Mouse (Mus musculus) CD4-positive, CD25-positive, alpha-beta regulatory T cell, adult 2 months (primary cell): ENCODE results near the gene Lbx2.

Experiments used
- DNase-seq: peaks from one replicate; pipeline ENCODE4 v3.0.0-alpha.2; 2012; ENCODE audit warnings: low read depth, low spot score

Lbx2 gene

DNA sequence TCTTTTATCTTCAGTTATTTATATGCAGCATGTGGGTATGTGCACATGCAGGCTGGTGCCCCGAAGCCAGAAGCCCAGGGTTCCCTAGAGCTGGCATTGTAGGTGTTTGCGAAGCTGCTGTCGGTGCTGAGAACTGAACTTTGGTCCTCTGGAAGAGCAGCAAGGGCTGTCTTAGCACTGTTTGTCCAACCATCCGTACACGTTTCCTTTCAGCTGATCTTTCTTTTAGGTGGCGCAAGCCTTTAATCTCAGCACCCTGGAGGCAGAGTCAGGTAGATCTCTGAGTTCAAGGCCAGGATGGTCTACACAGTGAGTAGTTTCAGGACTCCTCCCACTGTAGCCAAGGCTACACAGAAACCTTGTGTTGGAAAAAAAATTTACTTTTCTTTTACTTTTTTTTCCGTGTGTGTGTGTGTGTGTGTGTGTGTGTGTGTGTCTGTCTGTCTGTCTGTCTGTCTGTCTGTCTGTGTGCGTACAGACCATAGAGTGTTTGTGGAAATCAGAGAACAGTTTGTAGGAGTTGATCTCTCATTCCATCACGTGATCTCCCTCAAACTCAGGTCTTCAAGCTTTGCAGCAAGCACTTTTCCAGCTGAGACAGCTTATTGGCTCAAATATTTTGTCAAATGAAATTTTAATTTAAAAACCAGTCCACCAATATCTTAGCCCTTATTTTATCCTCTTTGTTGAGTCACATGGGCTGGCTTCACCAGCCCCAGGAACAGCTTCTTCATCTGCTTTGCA lies 46.2 kb downstream of the Lbx2 start:
- no peak for DNase-seq

DNA sequence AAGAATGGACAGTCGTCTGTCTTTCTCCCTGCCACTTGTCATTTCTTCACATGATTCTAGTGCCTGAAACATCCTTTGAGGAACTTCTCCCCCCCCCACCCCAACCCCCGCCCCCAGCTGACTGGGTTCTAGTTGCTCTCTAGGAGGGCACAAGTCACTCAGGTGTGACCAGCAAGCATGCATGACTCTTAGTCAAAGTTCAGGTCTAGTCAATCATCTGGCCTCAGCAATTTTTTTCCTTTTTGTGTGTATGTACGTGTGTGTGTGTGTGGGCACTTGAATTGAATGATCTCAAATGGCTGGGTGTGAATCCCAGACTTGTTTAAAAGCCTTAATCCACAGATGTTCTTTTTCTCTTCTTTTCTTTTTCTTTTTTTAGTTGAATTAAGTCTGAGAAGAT lies 48.1 kb downstream of the Lbx2 start:
- no peak for DNase-seq

DNA sequence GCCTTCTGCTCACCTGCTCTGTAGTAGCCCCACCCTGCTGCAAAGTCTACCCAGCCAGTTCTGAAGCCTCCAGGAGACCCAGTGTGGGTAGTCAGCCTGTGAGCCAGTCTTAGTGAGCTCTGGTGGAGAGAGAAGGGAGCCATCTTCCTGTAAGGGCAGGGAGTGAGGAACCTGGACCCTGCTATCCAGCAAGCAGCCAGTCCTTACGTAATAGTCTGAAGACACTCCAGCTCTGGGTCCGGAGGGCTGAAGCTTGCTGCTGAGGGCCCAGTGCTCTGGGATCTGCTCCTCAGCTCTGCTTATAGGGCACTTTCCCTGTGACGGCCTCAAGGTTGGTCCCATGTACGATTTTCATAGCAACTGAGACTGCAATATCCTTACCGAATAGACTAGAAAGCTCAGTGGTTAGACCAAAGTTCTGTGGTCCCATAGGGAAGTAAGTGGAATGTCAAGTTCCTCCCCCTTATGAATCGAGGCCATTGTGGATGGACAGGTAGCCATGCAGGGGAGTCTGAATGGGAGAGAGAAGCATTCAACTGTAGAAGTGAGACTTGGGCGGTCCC lies 48.9 kb downstream of the Lbx2 start, which contains the start of gene Rtkn:
Gene Rtkn, plus strand, starts transcription at position 513 of the 563 bp plus-strand sequence.
- no peak for DNase-seq

DNA sequence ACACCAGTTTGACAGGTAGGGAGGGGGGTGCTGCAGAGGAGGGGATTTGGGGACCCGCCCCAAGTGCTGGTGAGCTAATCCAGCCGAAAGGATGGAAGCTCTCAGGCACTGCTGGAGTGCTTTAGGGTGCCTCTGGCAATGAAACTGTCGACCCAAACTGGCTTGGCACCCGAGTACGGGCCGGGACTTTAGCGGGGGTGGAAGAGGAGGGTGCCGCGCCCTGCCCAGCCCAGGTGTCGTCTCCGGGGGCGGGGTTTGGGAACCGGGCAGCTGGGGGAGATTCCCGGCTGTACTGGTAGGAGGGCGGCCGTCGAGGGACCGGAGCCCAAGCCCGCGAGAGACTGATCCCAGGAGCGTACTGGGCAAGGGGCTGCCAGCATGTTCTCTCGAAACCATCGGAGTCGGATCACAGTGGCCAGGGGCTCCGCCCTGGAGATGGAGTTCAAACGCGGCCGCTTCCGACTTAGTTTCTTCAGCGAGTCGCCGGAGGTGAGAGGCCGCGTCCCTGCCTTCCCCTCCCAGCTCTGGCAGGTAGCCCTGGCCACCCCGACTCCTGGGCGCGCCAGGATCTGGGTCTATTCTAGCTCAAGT lies 49.5 kb downstream of the Lbx2 start:
- DNase-seq: no peak

DNA sequence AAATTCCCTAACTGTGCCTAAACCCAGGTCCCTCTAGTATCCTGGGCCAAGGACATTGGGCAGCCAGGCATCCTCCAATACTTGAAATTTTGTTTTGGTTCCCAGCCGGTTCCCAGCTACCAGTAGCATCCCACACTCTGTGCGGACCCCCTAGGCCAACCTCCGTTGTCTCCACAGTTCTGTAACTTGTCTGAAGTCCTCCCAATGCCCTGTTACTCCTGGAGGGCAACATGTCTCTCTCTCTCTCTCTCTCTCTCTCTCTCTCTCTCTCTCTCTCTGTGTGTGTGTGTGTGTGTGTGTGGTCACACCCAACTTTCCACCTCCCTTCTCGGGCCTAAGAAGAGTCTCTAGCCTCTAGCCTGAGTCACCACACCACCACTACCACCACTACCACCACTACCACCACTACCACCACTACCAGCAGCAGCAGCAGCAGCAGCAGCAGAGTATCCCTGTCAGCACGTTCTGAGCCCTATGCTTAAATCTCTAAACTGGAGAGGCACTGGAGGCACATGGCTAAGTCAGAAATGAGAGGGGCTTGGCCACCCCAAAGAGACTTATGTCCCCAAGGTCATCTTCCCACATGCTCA lies 50.2 kb downstream of the Lbx2 start:
- no peak for DNase-seq

DNA sequence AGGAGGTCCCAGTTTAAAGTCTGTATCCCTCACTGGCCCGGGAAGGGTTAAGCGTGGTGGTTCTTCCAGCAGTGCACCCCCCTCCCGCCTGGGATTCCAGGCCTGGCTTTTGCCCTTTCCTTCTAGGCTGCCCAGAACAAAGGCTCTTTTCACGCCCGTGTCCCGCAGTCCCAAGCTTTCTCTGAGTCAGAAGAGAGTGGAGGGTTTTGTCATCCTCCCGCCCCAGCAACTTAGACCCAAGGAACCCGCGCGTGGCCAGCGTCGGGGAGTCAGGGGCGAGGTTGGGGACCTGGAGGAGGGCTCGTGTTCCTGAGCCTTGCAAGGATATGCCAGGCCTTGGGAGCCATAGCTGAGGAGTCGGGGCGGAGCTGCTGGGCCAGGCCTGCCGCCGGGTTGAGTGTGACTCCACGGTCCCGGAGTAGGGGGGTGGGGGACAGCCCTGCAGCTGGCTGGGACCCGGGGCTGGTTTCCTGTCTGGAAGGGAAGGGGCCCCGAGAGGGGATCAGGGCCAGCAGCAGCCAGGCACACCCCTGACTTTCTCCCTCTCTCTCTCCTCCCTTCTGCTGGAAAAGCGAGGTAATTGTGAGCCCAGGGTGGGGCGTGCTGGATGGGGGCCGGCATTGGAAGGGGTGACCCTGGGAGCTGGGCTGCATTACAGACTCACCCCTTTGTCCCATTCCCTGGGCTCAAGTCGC lies 50.9 kb downstream of the Lbx2 start:
- peak; percentile 39 for DNase-seq

DNA sequence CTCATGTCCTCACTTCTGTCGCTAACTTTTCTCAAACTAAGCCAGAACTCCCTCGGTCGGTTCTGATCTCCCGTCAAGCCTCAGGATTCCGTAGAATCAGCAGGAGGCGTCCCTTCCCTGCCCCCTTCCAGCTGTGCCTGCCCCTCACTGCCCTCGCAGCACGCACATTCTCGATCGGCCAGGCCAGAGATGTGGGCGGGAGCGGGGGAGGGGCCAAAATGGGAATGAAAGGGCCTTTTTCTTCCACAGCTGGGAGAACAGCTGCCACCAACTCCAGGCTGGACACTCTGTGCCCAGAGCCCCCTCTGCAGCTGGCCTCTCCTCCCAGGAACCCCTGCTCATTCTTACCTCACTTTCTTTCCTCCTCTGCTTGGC lies 51.4 kb downstream of the Lbx2 start:
- no peak for DNase-seq
